Mouse (Mus musculus) forebrain, embryonic 13.5 days (tissue): ENCODE results near the gene Lonp1. TPM values are rescaled to one million over a fixed set of nuclear protein-coding genes. Genes with fewer than 3 reads are reported as not detected.
"Not testable (repeated sequence)": the region's sequence is repeated elsewhere in the genome, so short reads cannot be mapped to it uniquely, and the experiment has no call there.

Experiments
- ATAC-seq: fragments of 200-750 bp; cut with Nextera tagmentation; 2 replicates; pipeline ENCODE4 v1.8.0; 2017
- H3K27ac ChIP-seq: fragments of 300-500 bp; sonication (generic); 2 replicates; pipeline ENCODE4 v1.5.1; 2015; ENCODE audit warnings: inconsistent platforms, mild to moderate bottlenecking, moderate library complexity
- H3K27me3 ChIP-seq: fragments of 300-500 bp; sonication (generic); 2 replicates; pipeline ENCODE4 v1.6.1; 2015; ENCODE audit warnings: mild to moderate bottlenecking, inconsistent platforms
- H3K36me3 ChIP-seq: fragments of 300-500 bp; sonication (generic); 2 replicates; pipeline ENCODE4 v1.6.1; 2015; ENCODE audit warnings: mild to moderate bottlenecking, inconsistent platforms; ENCODE audit not compliant: poor library complexity, severe bottlenecking
- H3K4me1 ChIP-seq: fragments of 300-500 bp; sonication (generic); 2 replicates; pipeline ENCODE4 v1.6.1; 2015; ENCODE audit warnings: inconsistent platforms
- H3K4me2 ChIP-seq: fragments of 300-500 bp; sonication (generic); 2 replicates; pipeline ENCODE4 v1.6.1; 2015; ENCODE audit warnings: inconsistent platforms, mild to moderate bottlenecking, moderate library complexity
- H3K4me3 ChIP-seq: fragments of 300-500 bp; sonication (generic); 2 replicates; pipeline ENCODE4 v1.5.1; 2015; ENCODE audit warnings: mild to moderate bottlenecking, inconsistent platforms
- H3K9ac ChIP-seq: fragments of 300-500 bp; sonication (generic); 2 replicates; pipeline ENCODE4 v1.6.1; 2015; ENCODE audit warnings: mild to moderate bottlenecking, inconsistent platforms
- H3K9me3 ChIP-seq: fragments of 300-500 bp; sonication (generic); replicated peaks from 2 replicates; pipeline ENCODE4 v1.6.1; 2016; ENCODE audit warnings: inconsistent platforms
- WGBS: fragments of 180-500 bp; shearing (Covaris S2); methylation state at CpG from one replicate; pipeline ENCODE4 v1.1.7; 2015; 5-methylcytosine and 5-hydroxymethylcytosine counted together
- polyA plus RNA-seq: library from polyadenylated mRNA; unstranded; fragments of >200 nt; fragmentation: Nextera tagmentation; extraction: Ambion mirVana; gene quantifications from 2 replicates; pipeline ENCODE4 v1.2.1, GENCODE M21; 2015

The Lonp1 gene
- polyA plus RNA-seq, 1 experiment from 2014 or later = 41.2 TPM

GRCm38 (mm10) chr17:56615792-56616191 lies 10.9 kb downstream of the Lonp1 start:
- peaks cover 67% of the 10 kb centered on the region for H3K36me3 ChIP-seq
- no peak overlapping the region for H3K9ac ChIP-seq
- no peaks in the 10 kb centered on the region for H3K9me3 ChIP-seq
- no peak overlapping the region for H3K27ac ChIP-seq
- peaks cover 18% of the 10 kb centered on the region for H3K4me1 ChIP-seq
- WGBS = 91% methylated on average over 4 of the region's 4 CpGs
- ATAC-seq = no peak
- no peaks in the 10 kb centered on the region for H3K27me3 ChIP-seq
- H3K4me3 ChIP-seq = no peak overlapping the region
- H3K4me2 ChIP-seq = no peak overlapping the region

GRCm38 (mm10) chr17:56615136-56615784 lies 11.4 kb downstream of the Lonp1 start:
- Histone ChIP-seq H3K4me2 (peak overlapping the region; percentile 77), H3K4me1 (peaks cover 20% of the 10 kb centered on the region), H3K27me3 (no peaks in the 10 kb centered on the region), H3K9me3 (no peaks in the 10 kb centered on the region), H3K9ac (peak overlapping the region; percentile 78), H3K4me3 (peak overlapping the region; percentile 56; the same call in 1 of the 2 replicates), H3K36me3 (peaks cover 62% of the 10 kb centered on the region), H3K27ac (no peak overlapping the region)
- WGBS = 87% methylated on average over 11 of the region's 11 CpGs
- ATAC-seq = no peak

DNA sequence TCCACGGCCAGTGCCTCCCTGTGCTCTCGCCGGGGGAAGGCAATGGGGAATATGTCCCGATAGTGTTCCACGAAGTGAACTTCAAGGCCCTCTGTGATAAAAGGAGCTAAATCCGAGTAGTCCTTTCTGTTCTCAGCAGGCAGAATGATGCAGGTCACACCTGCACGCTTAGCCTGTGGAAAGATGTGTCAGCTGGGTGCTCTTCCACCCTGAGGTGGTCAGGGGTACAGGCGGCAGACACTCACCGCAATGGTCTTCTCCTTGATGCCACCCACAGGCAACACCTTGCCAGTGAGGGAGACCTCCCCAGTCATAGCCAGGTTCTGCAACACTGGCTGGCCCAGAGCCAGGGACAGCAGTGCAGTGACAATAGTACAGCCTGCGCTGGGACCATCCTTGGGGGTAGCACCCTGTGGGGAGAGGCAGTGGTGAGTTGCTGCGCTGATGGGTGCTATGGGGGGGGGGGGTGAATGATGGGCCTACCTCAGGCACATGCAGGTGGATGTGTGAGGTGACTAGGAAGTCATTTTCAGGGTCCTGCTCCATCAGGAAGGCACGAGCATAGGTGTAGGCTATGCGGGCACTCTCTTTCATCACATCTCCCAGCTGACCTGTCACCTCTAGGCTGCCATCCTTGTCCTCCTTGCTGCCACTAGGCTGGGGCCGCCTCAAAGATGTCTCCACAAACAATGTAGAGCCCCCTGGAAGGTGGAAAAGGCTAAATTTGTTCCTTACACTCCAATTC lies 12.1 kb downstream of the Lonp1 start:
- H3K4me1 ChIP-seq = peaks cover 24% of the 10 kb centered on the region
- H3K4me2 ChIP-seq = peak overlapping the region; percentile 77
- no peaks in the 10 kb centered on the region for H3K27me3 ChIP-seq
- no peak for ATAC-seq
- no peak overlapping the region for H3K27ac ChIP-seq
- no peaks in the 10 kb centered on the region for H3K9me3 ChIP-seq
- peaks cover 55% of the 10 kb centered on the region for H3K36me3 ChIP-seq
- peak overlapping the region; percentile 78 for H3K9ac ChIP-seq
- peak overlapping the region; percentile 56 for H3K4me3 ChIP-seq
- WGBS = 28% methylated on average over 14 of the region's 14 CpGs

DNA sequence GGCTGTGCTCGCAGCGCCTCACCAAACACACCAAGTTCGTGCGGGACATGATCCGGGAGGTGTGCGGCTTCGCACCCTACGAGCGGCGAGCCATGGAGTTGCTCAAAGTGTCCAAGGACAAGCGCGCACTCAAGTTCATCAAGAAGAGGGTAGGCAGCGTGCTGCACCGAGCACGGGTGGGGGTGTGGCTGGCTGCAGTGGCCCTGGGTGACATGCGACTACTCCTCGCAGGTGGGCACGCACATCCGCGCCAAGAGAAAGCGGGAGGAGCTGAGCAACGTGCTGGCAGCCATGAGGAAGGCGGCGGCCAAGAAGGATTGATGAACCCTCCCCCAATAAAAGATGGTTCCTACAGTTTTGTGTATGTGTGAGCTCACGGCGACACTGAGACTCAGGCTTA lies 12.8 kb downstream of the Lonp1 start:
- Histone ChIP-seq H3K36me3 (peaks cover 48% of the 10 kb centered on the region), H3K27ac (peak overlapping the region; percentile 89; the same call in 1 of the 2 replicates), H3K4me2 (peak overlapping the region; percentile 77), H3K4me3 (peak overlapping the region; percentile 56), H3K4me1 (peaks cover 28% of the 10 kb centered on the region), H3K9ac (peak overlapping the region; percentile 78)
- under 1% methylated on average over 26 of the region's 26 CpGs for WGBS
- not testable (repeated sequence) for H3K27me3 ChIP-seq, H3K9me3 ChIP-seq, ATAC-seq

GRCm38 (mm10) chr17:56613236-56613844 lies 13.3 kb downstream of the Lonp1 start, which contains the start of gene Rpl36:
Gene Rpl36 (plus strand): TSS chr17:56613416.
- H3K27me3 ChIP-seq = no peaks in the 10 kb centered on the region
- peak within 1 kb of the TSS; percentile 77 for H3K4me2 ChIP-seq
- no peaks in the 10 kb centered on the region for H3K9me3 ChIP-seq
- under 1% methylated on average over 52 of the region's 52 CpGs for WGBS
- ATAC-seq = peak; percentile 64
- peaks cover 43% of the 10 kb centered on the region for H3K36me3 ChIP-seq
- H3K4me3 ChIP-seq = peak within 1 kb of the TSS; percentile 56
- peaks cover 33% of the 10 kb centered on the region for H3K4me1 ChIP-seq
- H3K9ac ChIP-seq = peak within 1 kb of the TSS; percentile 78
- H3K27ac ChIP-seq = peak within 1 kb of the TSS; percentile 89

DNA sequence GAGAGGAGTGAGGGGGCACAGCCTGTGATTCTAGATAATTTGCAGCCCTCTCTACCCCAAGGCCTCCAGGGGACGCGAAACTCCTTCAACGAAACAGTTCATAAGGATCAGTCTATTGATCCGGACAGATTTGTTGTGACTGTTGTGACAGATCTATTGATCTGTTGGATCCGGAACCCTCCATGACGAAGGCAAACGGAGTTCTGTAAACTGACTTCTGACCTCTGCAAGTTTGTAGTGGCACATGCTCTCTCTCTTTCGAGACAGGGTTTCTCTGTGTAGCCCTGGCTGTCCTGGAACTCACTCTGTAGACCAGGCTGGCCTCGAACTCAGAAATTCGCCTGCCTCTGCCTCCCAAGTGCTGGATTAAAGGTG lies 14.1 kb downstream of the Lonp1 start:
- Histone ChIP-seq H3K4me1 (peaks cover 35% of the 10 kb centered on the region), H3K36me3 (peaks cover 40% of the 10 kb centered on the region)
- H3K27me3 ChIP-seq, ATAC-seq, H3K27ac ChIP-seq, H3K4me3 ChIP-seq, H3K9ac ChIP-seq, H3K9me3 ChIP-seq, H3K4me2 ChIP-seq: not testable (repeated sequence)
- WGBS = 75% methylated on average over 10 of the region's 10 CpGs

DNA sequence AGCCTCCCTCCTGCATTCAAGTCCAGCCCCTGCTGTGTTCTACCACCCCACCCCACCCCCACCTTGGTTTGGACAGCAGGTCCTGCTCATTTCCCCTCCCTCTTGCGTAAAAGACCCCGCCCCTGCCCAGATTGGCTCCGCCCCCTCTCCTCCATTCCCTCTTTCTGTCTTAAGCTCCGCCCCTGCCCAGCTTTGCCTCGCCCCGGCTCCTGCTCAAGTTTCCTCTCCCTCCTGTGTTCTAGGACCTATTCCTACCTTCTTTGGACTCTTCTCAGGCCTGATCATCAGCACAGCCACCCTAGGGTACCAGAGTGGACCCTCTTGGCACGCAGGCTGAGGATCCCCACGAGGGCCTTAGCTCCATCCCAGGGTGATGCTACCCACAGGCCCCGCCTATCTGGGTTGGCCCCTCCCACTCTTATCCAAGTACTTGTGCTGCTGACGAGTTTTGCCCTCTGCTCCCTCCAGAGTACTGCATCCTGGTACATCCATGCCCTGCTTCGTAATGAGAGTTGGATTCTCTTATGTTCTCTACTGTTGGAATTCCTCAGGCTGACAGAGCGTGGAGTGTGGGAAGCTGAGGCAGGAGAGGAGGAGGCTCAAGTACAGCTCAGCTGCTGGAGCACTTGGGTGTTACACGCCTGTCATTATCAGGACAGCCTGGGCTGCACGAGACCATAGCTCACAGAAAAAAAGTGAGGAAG lies 14.7 kb downstream of the Lonp1 start:
- Histone ChIP-seq H3K27me3 (no peaks in the 10 kb centered on the region), H3K9ac (no peak overlapping the region), H3K4me1 (peaks cover 35% of the 10 kb centered on the region), H3K36me3 (peaks cover 40% of the 10 kb centered on the region), H3K4me2 (no peak overlapping the region), H3K9me3 (no peaks in the 10 kb centered on the region), H3K4me3 (no peak overlapping the region), H3K27ac (no peak overlapping the region)
- WGBS = 15% methylated on average over 13 of the region's 14 CpGs
- ATAC-seq = no peak

- Histone ChIP-seq H3K27ac (no peak overlapping the region), H3K4me3 (no peak overlapping the region), H3K9me3 (no peaks in the 10 kb centered on the region), H3K9ac (no peak overlapping the region), H3K27me3 (no peaks in the 10 kb centered on the region), H3K4me1 (peaks cover 35% of the 10 kb centered on the region), H3K36me3 (peaks cover 40% of the 10 kb centered on the region), H3K4me2 (no peak overlapping the region)
- no peak for ATAC-seq
- 55% methylated on average over 2 of the region's 2 CpGs for WGBS
These were observed 15.4 kb downstream of the Lonp1 start for GRCm38 (mm10) chr17:56611323-56611722.

DNA sequence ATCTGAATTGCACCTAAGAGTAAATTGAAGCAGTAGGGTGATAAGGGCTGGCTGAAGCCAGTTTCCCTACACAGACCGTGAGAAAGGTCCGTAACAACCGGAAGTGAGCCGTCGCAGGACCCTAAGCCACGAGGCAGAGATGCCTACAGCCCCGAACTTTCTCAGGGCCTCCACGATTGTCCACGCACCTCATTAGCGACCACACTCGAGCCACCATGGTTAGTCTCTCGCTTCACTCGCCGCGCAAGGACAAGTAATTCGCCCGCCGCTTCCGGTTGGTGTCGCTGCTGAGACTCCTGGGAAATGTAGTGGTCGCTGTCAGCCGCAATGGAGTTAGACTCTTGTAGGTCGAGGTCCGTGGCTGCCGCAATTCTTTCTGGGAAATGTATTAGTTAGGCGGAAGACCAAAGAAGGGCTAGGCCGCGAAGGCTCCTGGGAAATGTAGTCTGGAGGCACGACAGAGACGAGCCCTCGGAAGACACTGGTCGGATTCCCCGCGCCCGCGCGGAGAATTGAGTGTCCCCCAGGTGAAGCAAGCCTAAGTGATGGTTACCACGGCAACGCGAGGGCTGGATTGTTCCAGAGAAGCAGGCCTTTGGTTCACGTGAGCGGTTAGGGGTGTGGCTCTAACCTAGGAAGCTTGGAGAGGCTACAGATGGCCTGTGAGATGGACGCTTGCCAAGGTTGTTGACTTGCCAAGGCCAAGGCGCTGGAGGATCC lies 17.1 kb downstream of the Lonp1 start, which contains the start of gene 2410015M20Rik:
TSS of gene 2410015M20Rik (minus strand) at position 320 of the 720 bp plus-strand sequence.
- WGBS = under 1% methylated on average over 44 of the region's 44 CpGs
- Histone ChIP-seq H3K4me3 (peak within 1 kb of the TSS; percentile 60), H3K4me1 (peaks cover 29% of the 10 kb centered on the region), H3K36me3 (peaks cover 40% of the 10 kb centered on the region), H3K27ac (peak within 1 kb of the TSS; percentile 72), H3K9me3 (no peaks in the 10 kb centered on the region), H3K9ac (peak within 1 kb of the TSS; percentile 77), H3K27me3 (no peaks in the 10 kb centered on the region), H3K4me2 (peak within 1 kb of the TSS; percentile 83)
- peak; percentile 90 for ATAC-seq

- WGBS = 64% methylated on average over 5 of the region's 5 CpGs
- H3K27ac ChIP-seq = no peak overlapping the region
These were observed 18.0 kb downstream of the Lonp1 start for GRCm38 (mm10) chr17:56608699-56609098.

DNA sequence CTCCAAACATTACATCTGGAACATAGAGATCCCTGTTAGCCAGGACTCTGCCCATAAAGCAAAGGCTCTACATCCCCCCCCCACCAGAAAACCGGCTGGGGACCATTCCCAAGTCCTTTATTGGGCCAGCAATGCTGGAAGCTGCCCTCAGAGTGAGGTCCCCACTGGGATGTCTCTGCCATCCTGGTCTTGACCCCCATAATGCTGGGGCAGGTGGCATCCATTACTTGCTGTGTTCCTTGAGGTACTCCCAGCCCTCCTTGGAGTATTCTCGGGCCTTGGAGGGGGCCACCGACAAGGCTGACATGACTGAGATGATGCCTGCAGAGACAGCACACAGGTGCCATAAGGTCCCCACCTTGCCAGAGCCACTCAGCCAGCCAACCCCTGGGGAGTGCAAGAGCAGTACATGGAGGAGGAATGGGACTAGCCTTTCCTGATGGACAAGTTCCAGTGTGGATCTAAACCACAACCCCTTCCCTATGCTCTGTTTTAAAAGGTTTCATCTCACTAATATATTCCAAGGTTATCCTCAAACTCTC lies 19.1 kb downstream of the Lonp1 start:
- H3K4me3 ChIP-seq = no peak overlapping the region
- H3K27ac ChIP-seq = no peak overlapping the region
- H3K9me3 ChIP-seq = no peaks in the 10 kb centered on the region
- no peaks in the 10 kb centered on the region for H3K27me3 ChIP-seq
- H3K36me3 ChIP-seq = peaks cover 55% of the 10 kb centered on the region
- WGBS = 73% methylated on average over 3 of the region's 3 CpGs
- ATAC-seq = no peak
- no peak overlapping the region for H3K9ac ChIP-seq
- H3K4me1 ChIP-seq = peaks cover 23% of the 10 kb centered on the region
- no peak overlapping the region for H3K4me2 ChIP-seq

More at GRCm38 (mm10) chr17:56608699-56609098, 18.0 kb downstream of the Lonp1 start:
- peak overlapping the region; percentile 60 for H3K4me3 ChIP-seq
- ATAC-seq = no peak
- peak overlapping the region; percentile 77 for H3K9ac ChIP-seq
- H3K27me3 ChIP-seq = no peaks in the 10 kb centered on the region
- no peaks in the 10 kb centered on the region for H3K9me3 ChIP-seq
- peak overlapping the region; percentile 83 for H3K4me2 ChIP-seq
- peaks cover 44% of the 10 kb centered on the region for H3K36me3 ChIP-seq
- peaks cover 23% of the 10 kb centered on the region for H3K4me1 ChIP-seq
